Mouse (Mus musculus): Measurements from ENCODE around the gene Mgrn1. TPM values are rescaled to one million over a fixed set of nuclear protein-coding genes. Genes with fewer than 3 reads are reported as not detected.

Gene Mgrn1
- total RNA-seq, 1 experiment from 2014 or later: 87.7 TPM

GRCm38 (mm10) chr16:4940311-4940850, 54.3 kb downstream of the Mgrn1 start:
- no peak for DNase-seq

- DNase-seq: no peak
Observed at GRCm38 (mm10) chr16:4941016-4941415, 55.0 kb downstream of the Mgrn1 start.

GRCm38 (mm10) chr16:4942868-4943267, 56.8 kb downstream of the Mgrn1 start:
- no peak for DNase-seq

GRCm38 (mm10) chr16:4943431-4943830, 57.4 kb downstream of the Mgrn1 start:
- no peak for DNase-seq

- DNase-seq: no peak
Observed at GRCm38 (mm10) chr16:4945415-4945814, 59.4 kb downstream of the Mgrn1 start.

GRCm38 (mm10) chr16:4946155-4946554, 60.1 kb downstream of the Mgrn1 start:
- DNase-seq: no peak

- no peak for DNase-seq
Observed at GRCm38 (mm10) chr16:4947378-4947777, 61.3 kb downstream of the Mgrn1 start.

GRCm38 (mm10) chr16:4956609-4957008, 70.6 kb downstream of the Mgrn1 start:
- DNase-seq: no peak

- no peak for DNase-seq
Observed at GRCm38 (mm10) chr16:4957446-4957845, 71.4 kb downstream of the Mgrn1 start.

GRCm38 (mm10) chr16:4960260-4960659, 74.2 kb downstream of the Mgrn1 start:
- DNase-seq: no peak

GRCm38 (mm10) chr16:4963346-4963745, 77.3 kb downstream of the Mgrn1 start:
- no peak for DNase-seq

GRCm38 (mm10) chr16:4963797-4964709, 78.0 kb downstream of the Mgrn1 start, which contains the start of gene Anks3:
Gene Anks3, minus strand, starts transcription at chr16:4964205.
- peak; percentile 98 for DNase-seq

- no peak for DNase-seq
Observed at GRCm38 (mm10) chr16:4964731-4965391, 78.8 kb downstream of the Mgrn1 start.

- DNase-seq: no peak
Observed at GRCm38 (mm10) chr16:4965392-4966129, 79.5 kb downstream of the Mgrn1 start.

GRCm38 (mm10) chr16:4968426-4968825, 82.4 kb downstream of the Mgrn1 start:
- no peak for DNase-seq

GRCm38 (mm10) chr16:4969055-4969843, 83.2 kb downstream of the Mgrn1 start:
- DNase-seq: no peak

- DNase-seq: no peak
Observed at GRCm38 (mm10) chr16:4971626-4972025, 85.6 kb downstream of the Mgrn1 start.

- DNase-seq: no peak
Observed at GRCm38 (mm10) chr16:4974521-4974920, 88.5 kb downstream of the Mgrn1 start.

- no peak for DNase-seq
Observed at GRCm38 (mm10) chr16:4976180-4976579, 90.1 kb downstream of the Mgrn1 start.

GRCm38 (mm10) chr16:4978275-4979051, 92.4 kb downstream of the Mgrn1 start:
- DNase-seq: no peak

Measured in adrenal gland, postnatal 14 days (tissue).